8 mouse cellular contexts compared by ENCODE assay signal in the genomic region with DNA sequence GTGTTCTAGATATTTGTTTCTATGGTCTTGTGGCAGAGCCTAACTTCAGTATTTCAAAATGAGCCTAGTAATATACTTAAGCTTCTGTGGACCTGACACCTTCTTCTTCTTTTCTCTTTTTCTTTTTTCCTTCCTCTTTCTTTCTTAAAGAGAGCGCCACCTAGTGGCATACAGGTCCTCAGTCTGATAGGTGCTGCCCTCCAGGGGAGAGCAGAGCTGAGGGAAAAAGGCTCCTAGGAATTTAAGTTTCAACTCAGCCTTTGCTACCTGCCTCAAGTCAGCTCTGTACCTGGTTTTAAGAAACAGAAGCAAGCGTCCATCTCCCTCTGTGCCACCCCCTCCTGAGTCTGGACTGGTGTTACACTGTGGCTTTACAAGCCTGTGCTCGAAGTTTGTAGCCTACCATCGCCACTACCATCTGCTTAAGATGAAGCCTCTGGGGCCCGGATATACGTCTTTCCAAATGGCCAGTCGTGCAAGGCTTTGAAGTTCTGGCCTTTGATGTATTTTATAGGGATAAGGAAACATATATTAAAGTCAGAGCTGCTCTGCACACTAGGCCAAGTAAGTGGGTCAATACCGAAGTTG.
DNase-seq lines count a peak whose midpoint lies in the region; ATAC-seq and TF ChIP-seq lines count a peak whose summit lies in the region.

No protein-coding gene starts in this region.

- no peak for TF ChIP-seq EP300 in stomach, postnatal 0 days (optimal IDR thresholded peaks at IDR 0.05)

- WGBS in liver, adult 2 months: 62% methylated on average over 8 of the region's 8 CpGs
- WGBS in stomach, postnatal 0 days: 62% methylated on average over 8 of the region's 8 CpGs

- DNase-seq in heart, postnatal 4 days: peak; percentile 45
- DNase-seq in heart, postnatal 25 days (ENCODE audit: low spot score): no peak
- DNase-seq in 416B (ENCODE audit: low read depth) (peak; percentile 19), ZHBTc4 (ENCODE audit: low read depth, low spot score) (peak; percentile 44)
- peak; percentile 29 for DNase-seq in gastrocnemius, postnatal 14 days
- peak; percentile 43 for DNase-seq in liver, adult 2 months (ENCODE audit: extremely low read depth, low read depth, low spot score)
- DNase-seq in stomach, postnatal 0 days (ENCODE audit: low spot score): no peak

- H3K36me3 ChIP-seq in liver, adult 2 months (ENCODE audit: control insufficient read depth, insufficient read depth, low read length): no peaks in the 10 kb centered on the region
- H3K36me3 ChIP-seq in stomach, postnatal 0 days (ENCODE audit: control insufficient read depth, insufficient read depth, low read length): no peaks in the 10 kb centered on the region

- no peak for ATAC-seq in stomach, postnatal 0 days (ENCODE audit: low FRiP score, low TSS enrichment)
- ATAC-seq in erythroblast, adult 5-6 weeks (replicated peaks; ENCODE audit: low FRiP score, poor library complexity, severe bottlenecking): no peak

- no peaks in the 10 kb centered on the region for H3K9me3 ChIP-seq in stomach, postnatal 0 days (ENCODE audit: control insufficient read depth, low read length)

- TF ChIP-seq CTCF in liver, adult 2 months (IDR thresholded peaks at IDR 0.05; ENCODE audit: low read depth, low read length): peak; percentile 73
- TF ChIP-seq CTCF in stomach, postnatal 0 days (IDR thresholded peaks at IDR 0.05; ENCODE audit: low read depth): peak; percentile 88

- TF ChIP-seq POLR2A in liver, adult 2 months (IDR thresholded peaks at IDR 0.05; ENCODE audit: extremely low read depth, insufficient read depth, low read length): no peak

- intact Hi-C loops in heart, postnatal 25 days (cut with DNase I): loop anchor here (2.0 to 10.0 kb wide), 2 partner anchors 194 to 530 kb away; a partner anchor contains a TSS
- intact Hi-C loops in gastrocnemius, postnatal 14 days (cut with DNase I; ENCODE audit: low total_unique reads): loop anchor here (5.0 kb wide), 1 partner anchor 187 kb away; no protein-coding TSS in a partner anchor

- H3K4me3 ChIP-seq in liver, adult 2 months (ENCODE audit: insufficient read depth, low read depth, low read length): no peak overlapping the region
- no peak overlapping the region for H3K4me3 ChIP-seq in stomach, postnatal 0 days (ENCODE audit: low read depth, low read length)

- H3K4me2 ChIP-seq in stomach, postnatal 0 days (replicated peaks; ENCODE audit: low read depth): no peak overlapping the region

- H3K9ac ChIP-seq in liver, adult 2 months (ENCODE audit: low read depth, low read length): no peak overlapping the region
- no peak overlapping the region for H3K9ac ChIP-seq in stomach, postnatal 0 days (ENCODE audit: low read length)

- no peaks in the 10 kb centered on the region for H3K4me1 ChIP-seq in liver, adult 2 months (ENCODE audit: control insufficient read depth, insufficient read depth, low read length)
- H3K4me1 ChIP-seq in stomach, postnatal 0 days (replicated peaks; ENCODE audit: control insufficient read depth, insufficient read depth): no peaks in the 10 kb centered on the region

- H3K79me2 ChIP-seq in liver, adult 2 months (ENCODE audit: control insufficient read depth, insufficient read depth, low read length): no peaks in the 10 kb centered on the region

- H3K27ac ChIP-seq in liver, adult 2 months (replicated peaks; ENCODE audit: insufficient read depth, low read depth, low read length): no peak overlapping the region
- no peak overlapping the region for H3K27ac ChIP-seq in stomach, postnatal 0 days (replicated peaks)

- no peaks in the 10 kb centered on the region for H3K27me3 ChIP-seq in liver, adult 2 months (ENCODE audit: control insufficient read depth, insufficient read depth, low read length)
- H3K27me3 ChIP-seq in stomach, postnatal 0 days (ENCODE audit: control insufficient read depth, insufficient read depth, low read length): no peaks in the 10 kb centered on the region

Comparison
In these comparisons a context has a peak if more than half of its experiments do, and no peak if none do; other contexts are left out.
1. DNase-seq: peak in heart, postnatal 4 days (single experiment), 416B (single experiment), ZHBTc4 (single experiment), gastrocnemius, postnatal 14 days (single experiment) and liver, adult 2 months (single experiment); none in heart, postnatal 25 days (single experiment) and stomach, postnatal 0 days (single experiment).